Mouse (Mus musculus): Measurements from ENCODE around the gene Hscb.

DNA sequence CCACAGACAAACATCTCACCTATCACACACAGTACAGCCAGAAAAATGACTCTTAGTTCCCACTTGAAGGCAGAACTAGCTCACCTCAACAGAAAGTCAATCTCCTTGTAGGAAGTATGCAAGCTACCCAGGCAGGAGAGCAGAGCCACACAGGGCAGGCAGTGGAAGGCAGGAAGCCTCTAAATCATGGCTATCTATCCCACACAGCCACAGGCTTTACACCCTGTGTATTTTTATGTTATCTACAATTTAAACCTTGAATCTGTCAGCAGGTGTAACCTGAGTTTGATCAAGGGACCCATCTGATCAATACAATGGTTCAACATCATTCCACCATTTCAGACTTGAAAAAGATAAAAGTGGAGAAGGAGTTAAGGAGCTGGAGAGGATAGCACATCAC, 36.8 kb downstream of the Hscb start:
- no peak for TF ChIP-seq POLR2A (IDR thresholded peaks at IDR 0.05; ENCODE audit: borderline replicate concordance, extremely low read depth, insufficient read depth, insufficient read length, poor library complexity, severe bottlenecking)
- no peak for TF ChIP-seq CTCF (IDR thresholded peaks at IDR 0.05; ENCODE audit: borderline replicate concordance, extremely low read depth, insufficient read depth, insufficient read length)
